In the genomic region with DNA sequence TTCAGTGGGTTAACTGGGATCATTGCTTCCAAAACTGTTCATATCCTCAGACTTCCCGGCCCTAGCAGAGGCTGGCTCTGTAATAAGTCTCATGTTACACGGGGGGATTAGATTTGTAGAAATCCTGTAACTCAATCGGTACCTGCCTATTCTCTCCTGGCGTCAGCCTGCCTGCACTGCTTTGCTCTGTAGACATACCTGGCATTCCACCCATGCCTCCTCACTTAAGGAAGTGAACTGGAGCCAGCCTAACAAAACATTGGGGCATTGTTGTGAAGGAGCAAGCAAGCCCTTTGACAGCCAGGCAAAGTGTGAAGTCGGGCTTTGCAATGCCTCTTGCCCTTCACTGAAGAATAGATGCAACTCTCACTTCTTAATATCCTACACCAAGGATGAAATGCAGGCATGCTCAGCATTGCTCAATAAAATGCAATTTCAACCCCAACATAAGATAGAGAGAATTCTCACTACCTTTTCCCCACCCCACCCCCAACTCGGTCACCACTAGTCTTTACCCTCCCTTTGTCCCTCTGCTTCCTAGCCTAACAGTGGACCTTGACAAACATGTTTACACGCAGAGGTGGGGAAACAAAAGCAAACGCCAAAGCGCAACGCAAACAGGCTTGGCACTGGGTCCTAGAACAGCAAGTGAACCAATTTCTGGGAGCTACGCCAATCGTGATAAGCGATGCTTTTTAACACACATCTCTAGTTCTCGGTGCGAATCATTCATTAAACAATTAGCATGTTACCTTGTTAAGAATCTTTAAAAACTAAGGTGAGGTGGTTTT, we compare ENCODE assay signal across 9 mouse cellular contexts.
DNase-seq lines count a peak whose midpoint lies in the region; ATAC-seq and TF ChIP-seq lines count a peak whose summit lies in the region.
"Had no signal": no experiment of that assay in that cellular context is flagged by ENCODE, and none has a peak within 500 bp of the region (broad histone marks: within the 10 kb centered on the region; RNA-seq: fewer than 3 reads in every experiment).

No protein-coding gene starts in this region.

- H3K9me3 ChIP-seq in hindbrain, embryonic 15.5 days = no peaks in the 10 kb centered on the region
- no peaks in the 10 kb centered on the region for H3K9me3 ChIP-seq in hindbrain, embryonic 11.5 days (ENCODE audit: control insufficient read depth, low read length)
- H3K9me3 ChIP-seq in embryonic facial prominence, embryonic 13.5 days = 0 out of 2 replicates have a peak, but pooled peaks cover 6% of the 10 kb centered on the region
- no peaks in the 10 kb centered on the region for H3K9me3 ChIP-seq in liver, postnatal 0 days (ENCODE audit: low read length)
- H3K9me3 ChIP-seq: neural tube, embryonic 12.5 days had no signal

- TF ChIP-seq CTCF in liver, postnatal 0 days (IDR thresholded peaks at IDR 0.05; ENCODE audit: low read depth) = no peak
- no peak for TF ChIP-seq CTCF in left cerebral cortex, adult 2 months (IDR thresholded peaks at IDR 0.05)

- intact Hi-C loops in left cerebral cortex, adult 2 months (cut with DNase I) = no loop called here

- no peak for ATAC-seq in hindbrain, embryonic 15.5 days (ENCODE audit: low FRiP score, low read depth)
- no peak for ATAC-seq in hindbrain, embryonic 11.5 days (ENCODE audit: low FRiP score)
- ATAC-seq in embryonic facial prominence, embryonic 13.5 days (ENCODE audit: insufficient number of reproducible peaks, insufficient read depth, low FRiP score, low TSS enrichment, low read depth) = no peak
- ATAC-seq in liver, postnatal 0 days = peak; percentile 83
- ATAC-seq in granulocyte monocyte progenitor cell, adult 5-6 weeks (replicated peaks; ENCODE audit: poor library complexity, severe bottlenecking) = no peak

- TF ChIP-seq EP300 in liver, postnatal 0 days (IDR thresholded peaks at IDR 0.05; ENCODE audit: low read depth) = no peak

- no peaks in the 10 kb centered on the region for H3K27me3 ChIP-seq in hindbrain, embryonic 15.5 days
- no peaks in the 10 kb centered on the region for H3K27me3 ChIP-seq in hindbrain, embryonic 11.5 days (ENCODE audit: control insufficient read depth, insufficient read depth, low read length)
- no peaks in the 10 kb centered on the region for H3K27me3 ChIP-seq in embryonic facial prominence, embryonic 13.5 days
- no peaks in the 10 kb centered on the region for H3K27me3 ChIP-seq in liver, postnatal 0 days (ENCODE audit: insufficient read depth, low read length)
- H3K27me3 ChIP-seq: neural tube, embryonic 12.5 days had no signal

- WGBS in hindbrain, embryonic 15.5 days = 47% methylated on average over 15 of the region's 15 CpGs
- 53% methylated on average over 15 of the region's 15 CpGs for WGBS in hindbrain, embryonic 11.5 days
- WGBS in embryonic facial prominence, embryonic 13.5 days = 23% methylated on average over 15 of the region's 15 CpGs
- WGBS in liver, postnatal 0 days (ENCODE audit: insufficient replicate concordance) = 28% methylated on average over 15 of the region's 15 CpGs

- H3K4me2 ChIP-seq in hindbrain, embryonic 15.5 days = peak overlapping the region; percentile 29
- H3K4me2 ChIP-seq in hindbrain, embryonic 11.5 days (replicated peaks; ENCODE audit: low read depth, low read length) = no peak overlapping the region
- no peak overlapping the region for H3K4me2 ChIP-seq in embryonic facial prominence, embryonic 13.5 days
- no peak overlapping the region for H3K4me2 ChIP-seq in liver, postnatal 0 days (ENCODE audit: low read depth, low read length)
- H3K4me2 ChIP-seq: neural tube, embryonic 12.5 days had no signal

- H3K9ac ChIP-seq in hindbrain, embryonic 15.5 days = no peak overlapping the region
- no peak overlapping the region for H3K9ac ChIP-seq in hindbrain, embryonic 11.5 days (ENCODE audit: low read depth, low read length)
- no peak overlapping the region for H3K9ac ChIP-seq in embryonic facial prominence, embryonic 13.5 days
- no peak overlapping the region for H3K9ac ChIP-seq in liver, postnatal 0 days (replicated peaks)
- H3K9ac ChIP-seq: neural tube, embryonic 12.5 days had no signal

- H3K4me1 ChIP-seq in hindbrain, embryonic 15.5 days (replicated peaks) = no peaks in the 10 kb centered on the region
- no peaks in the 10 kb centered on the region for H3K4me1 ChIP-seq in hindbrain, embryonic 11.5 days (replicated peaks; ENCODE audit: control insufficient read depth, insufficient read depth, low read length)
- no peaks in the 10 kb centered on the region for H3K4me1 ChIP-seq in embryonic facial prominence, embryonic 13.5 days
- H3K4me1 ChIP-seq in liver, postnatal 0 days (ENCODE audit: insufficient read depth) = peaks cover 4% of the 10 kb centered on the region; the same call in 1 of the 2 replicates
- H3K4me1 ChIP-seq: neural tube, embryonic 12.5 days had no signal

- H3K4me3 ChIP-seq in hindbrain, embryonic 15.5 days = no peak overlapping the region
- no peak overlapping the region for H3K4me3 ChIP-seq in hindbrain, embryonic 11.5 days (ENCODE audit: low read depth, low read length)
- H3K4me3 ChIP-seq in embryonic facial prominence, embryonic 13.5 days = no peak overlapping the region
- H3K4me3 ChIP-seq in liver, postnatal 0 days (ENCODE audit: low read depth, low read length) = no peak overlapping the region
- no peak overlapping the region for H3K4me3 ChIP-seq in left cerebral cortex, adult 2 months
- H3K4me3 ChIP-seq: neural tube, embryonic 12.5 days had no signal

- DNase-seq in hindbrain, embryonic 11.5 days (ENCODE audit: low spot score) = no peak
- peak; percentile 65 for DNase-seq in MN1 (ENCODE audit: low spot score)
- DNase-seq in liver, postnatal 0 days = peak; percentile 48
- DNase-seq in spleen, postnatal 14 days (ENCODE audit: low spot score in 2 of 2) = no peak
- DNase-seq in left cerebral cortex, adult 2 months (ENCODE audit: extremely low spot score in 1 of 2, low spot score in 2 of 2) = no peak

- H3K27ac ChIP-seq in hindbrain, embryonic 15.5 days (replicated peaks) = no peak overlapping the region
- no peak overlapping the region for H3K27ac ChIP-seq in hindbrain, embryonic 11.5 days (ENCODE audit: low read depth, low read length)
- 0 out of 2 replicates have a peak overlapping the region, but pooled peaks have one; percentile 19 for H3K27ac ChIP-seq in embryonic facial prominence, embryonic 13.5 days
- H3K27ac ChIP-seq in liver, postnatal 0 days (ENCODE audit: low read depth) = no peak overlapping the region
- no peak overlapping the region for H3K27ac ChIP-seq in left cerebral cortex, adult 2 months
- H3K27ac ChIP-seq: neural tube, embryonic 12.5 days had no signal

- H3K36me3 ChIP-seq in hindbrain, embryonic 15.5 days = no peaks in the 10 kb centered on the region
- H3K36me3 ChIP-seq in hindbrain, embryonic 11.5 days (ENCODE audit: control insufficient read depth, insufficient read depth, low read length) = no peaks in the 10 kb centered on the region
- no peaks in the 10 kb centered on the region for H3K36me3 ChIP-seq in embryonic facial prominence, embryonic 13.5 days
- H3K36me3 ChIP-seq in liver, postnatal 0 days (replicated peaks; ENCODE audit: insufficient read depth, low read length) = no peaks in the 10 kb centered on the region
- H3K36me3 ChIP-seq: neural tube, embryonic 12.5 days had no signal

Comparison
In these comparisons a context has a peak if more than half of its experiments do, and no peak if none do; other contexts are left out.
1. DNase-seq: peak in MN1 (single experiment) and liver, postnatal 0 days (single experiment); none in hindbrain, embryonic 11.5 days (single experiment), spleen, postnatal 14 days (0 of 2) and left cerebral cortex, adult 2 months (0 of 2).